Mouse (Mus musculus): ENCODE measurements around the gene Arhgap23. TPM values are rescaled to one million over a fixed set of nuclear protein-coding genes. Genes with fewer than 3 reads are reported as not detected.

Arhgap23 gene
- polyA plus RNA-seq, 1 experiment from 2014 or later: 6.0 TPM

- ATAC-seq (replicated peaks; ENCODE audit: insufficient number of reproducible peaks, insufficient read depth, low FRiP score, low read depth): no peak
- no peak overlapping the region for H3K9ac ChIP-seq
- peak overlapping the region; percentile 89 for H3K4me2 ChIP-seq
- H3K27me3 ChIP-seq: peaks cover 95% of the 10 kb centered on the region
- H3K4me3 ChIP-seq: peak overlapping the region; percentile 49
- H3K36me3 ChIP-seq: no peaks in the 10 kb centered on the region
- 9% methylated on average over 35 of the region's 35 CpGs for WGBS
- H3K9me3 ChIP-seq (replicated peaks): no peaks in the 10 kb centered on the region
- no peak overlapping the region for H3K27ac ChIP-seq
- peaks cover 47% of the 10 kb centered on the region for H3K4me1 ChIP-seq (replicated peaks)
Measured at GRCm38 (mm10) chr11:97536083-97536747, 120.9 kb downstream of the Arhgap23 start.

GRCm38 (mm10) chr11:97536835-97537579 lies 121.7 kb downstream of the Arhgap23 start:
- Histone ChIP-seq H3K27ac (no peak overlapping the region), H3K9me3 (replicated peaks) (no peaks in the 10 kb centered on the region), H3K4me3 (peak overlapping the region; percentile 49), H3K27me3 (peaks cover 96% of the 10 kb centered on the region), H3K36me3 (no peaks in the 10 kb centered on the region), H3K4me1 (replicated peaks) (peaks cover 40% of the 10 kb centered on the region), H3K4me2 (peak overlapping the region; percentile 89), H3K9ac (peak overlapping the region; percentile 28; the same call in 1 of the 2 replicates)
- no peak for ATAC-seq (replicated peaks; ENCODE audit: insufficient number of reproducible peaks, insufficient read depth, low FRiP score, low read depth)
- 1% methylated on average over 36 of the region's 36 CpGs for WGBS

DNA sequence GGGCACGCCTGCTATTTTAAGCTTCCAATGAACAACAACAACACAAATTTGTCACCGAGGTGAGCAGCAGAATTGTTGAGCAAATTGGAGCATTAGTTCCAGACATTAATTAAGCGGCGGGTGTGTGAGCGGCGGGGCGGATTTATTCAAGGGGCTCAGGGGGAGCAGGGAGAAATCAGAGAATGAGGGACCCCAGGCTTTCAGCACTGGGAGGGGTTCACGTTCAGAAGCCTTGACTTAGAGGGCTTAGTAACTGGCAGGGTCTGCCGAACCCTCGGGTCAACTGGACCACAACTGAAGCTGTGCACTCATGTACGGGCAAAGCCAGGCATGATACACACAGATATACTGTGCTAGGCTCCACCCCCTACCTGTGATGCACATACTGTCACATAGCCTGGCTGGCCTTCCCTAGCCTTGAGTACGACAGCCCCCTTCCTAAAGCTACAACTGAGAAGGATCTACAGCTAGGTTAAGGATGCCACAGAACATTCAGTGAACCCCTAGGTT lies 122.3 kb downstream of the Arhgap23 start:
- peaks cover 96% of the 10 kb centered on the region for H3K27me3 ChIP-seq
- H3K4me3 ChIP-seq: peak overlapping the region; percentile 49
- no peaks in the 10 kb centered on the region for H3K9me3 ChIP-seq (replicated peaks)
- H3K27ac ChIP-seq: no peak overlapping the region
- WGBS: 33% methylated on average over 12 of the region's 12 CpGs
- peaks cover 35% of the 10 kb centered on the region for H3K4me1 ChIP-seq (replicated peaks)
- H3K9ac ChIP-seq: no peak overlapping the region
- no peak for ATAC-seq (replicated peaks; ENCODE audit: insufficient number of reproducible peaks, insufficient read depth, low FRiP score, low read depth)
- no peaks in the 10 kb centered on the region for H3K36me3 ChIP-seq
- H3K4me2 ChIP-seq: peak overlapping the region; percentile 89

DNA sequence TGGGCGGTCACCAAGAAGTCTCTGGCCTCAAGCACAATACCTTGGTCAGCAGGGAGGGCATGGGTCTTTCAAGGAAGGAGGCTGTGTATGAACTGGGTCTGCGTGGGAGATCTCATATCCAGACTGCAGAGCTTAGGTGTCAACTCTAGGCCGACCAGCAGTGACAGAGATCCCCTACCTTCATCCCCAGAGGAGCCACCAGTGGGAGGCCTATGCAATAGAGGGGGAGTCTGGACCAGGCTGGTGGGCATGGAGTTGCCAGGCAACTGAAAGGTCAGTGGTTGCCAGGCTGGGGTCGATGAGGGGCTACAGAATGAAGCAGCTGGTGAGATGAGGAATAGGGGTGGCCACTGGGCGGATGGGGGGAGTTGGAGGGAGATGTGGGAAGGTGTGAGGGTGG lies 124.3 kb downstream of the Arhgap23 start:
- no peak for ATAC-seq (replicated peaks; ENCODE audit: insufficient number of reproducible peaks, insufficient read depth, low FRiP score, low read depth)
- H3K27me3 ChIP-seq: peaks cover 94% of the 10 kb centered on the region
- H3K9ac ChIP-seq: no peak overlapping the region
- H3K4me2 ChIP-seq: no peak overlapping the region
- 64% methylated on average over 5 of the region's 5 CpGs for WGBS
- peaks cover 23% of the 10 kb centered on the region for H3K4me1 ChIP-seq (replicated peaks)
- H3K9me3 ChIP-seq (replicated peaks): no peaks in the 10 kb centered on the region
- H3K36me3 ChIP-seq: no peaks in the 10 kb centered on the region
- no peak overlapping the region for H3K4me3 ChIP-seq
- no peak overlapping the region for H3K27ac ChIP-seq

GRCm38 (mm10) chr11:97540136-97540535 lies 124.8 kb downstream of the Arhgap23 start:
- Histone ChIP-seq H3K36me3 (no peaks in the 10 kb centered on the region), H3K9ac (no peak overlapping the region), H3K4me2 (no peak overlapping the region), H3K4me1 (replicated peaks) (peaks cover 18% of the 10 kb centered on the region), H3K4me3 (no peak overlapping the region), H3K27ac (no peak overlapping the region), H3K9me3 (replicated peaks) (no peaks in the 10 kb centered on the region), H3K27me3 (peaks cover 94% of the 10 kb centered on the region)
- ATAC-seq (replicated peaks; ENCODE audit: insufficient number of reproducible peaks, insufficient read depth, low FRiP score, low read depth): no peak
- 59% methylated on average over 3 of the region's 3 CpGs for WGBS

GRCm38 (mm10) chr11:97540604-97541003 lies 125.3 kb downstream of the Arhgap23 start:
- Histone ChIP-seq H3K9me3 (replicated peaks) (no peaks in the 10 kb centered on the region), H3K4me1 (replicated peaks) (peaks cover 16% of the 10 kb centered on the region), H3K4me2 (no peak overlapping the region), H3K9ac (no peak overlapping the region), H3K36me3 (no peaks in the 10 kb centered on the region), H3K4me3 (no peak overlapping the region), H3K27ac (no peak overlapping the region), H3K27me3 (peaks cover 94% of the 10 kb centered on the region)
- 32% methylated on average over 3 of the region's 3 CpGs for WGBS
- ATAC-seq (replicated peaks; ENCODE audit: insufficient number of reproducible peaks, insufficient read depth, low FRiP score, low read depth): no peak

GRCm38 (mm10) chr11:97542171-97543150 lies 127.1 kb downstream of the Arhgap23 start:
- Histone ChIP-seq H3K4me1 (replicated peaks) (peaks cover 16% of the 10 kb centered on the region), H3K4me3 (no peak overlapping the region)

DNA sequence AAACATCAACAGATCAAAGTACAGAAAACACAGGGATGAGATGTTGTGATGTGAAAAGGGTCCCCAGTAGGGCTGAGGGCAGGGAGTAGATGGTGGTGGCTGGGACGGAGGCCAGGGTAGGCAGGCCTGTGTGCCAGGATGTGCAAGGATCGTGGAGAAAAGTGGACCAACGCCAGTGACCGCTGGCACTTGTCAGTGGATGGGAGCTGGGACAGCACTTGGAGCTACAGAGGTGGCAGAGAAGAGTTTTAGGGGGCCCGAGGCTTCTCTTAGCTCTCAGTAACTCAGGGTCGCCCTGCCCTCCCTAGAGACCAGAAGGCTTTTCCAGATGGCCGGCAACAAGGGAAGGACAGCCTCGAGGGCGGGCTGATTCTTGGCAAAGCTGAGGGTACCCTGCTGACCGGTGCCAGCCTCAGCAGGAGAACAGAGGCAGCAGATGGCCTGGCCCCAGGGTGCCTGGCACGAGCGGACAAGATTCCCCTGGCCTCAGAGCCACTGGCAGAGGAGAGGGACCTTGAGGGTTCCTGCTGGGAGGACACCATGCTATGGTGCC lies 127.9 kb downstream of the Arhgap23 start:
- H3K9me3 ChIP-seq (replicated peaks): no peaks in the 10 kb centered on the region
- no peak overlapping the region for H3K4me2 ChIP-seq
- H3K4me1 ChIP-seq (replicated peaks): peaks cover 16% of the 10 kb centered on the region
- 56% methylated on average over 12 of the region's 12 CpGs for WGBS
- ATAC-seq (replicated peaks; ENCODE audit: insufficient number of reproducible peaks, insufficient read depth, low FRiP score, low read depth): no peak
- H3K4me3 ChIP-seq: no peak overlapping the region
- no peaks in the 10 kb centered on the region for H3K36me3 ChIP-seq
- H3K27me3 ChIP-seq: peaks cover 94% of the 10 kb centered on the region
- no peak overlapping the region for H3K27ac ChIP-seq
- no peak overlapping the region for H3K9ac ChIP-seq

More at GRCm38 (mm10) chr11:97542171-97543150, 127.1 kb downstream of the Arhgap23 start:
- H3K27me3 ChIP-seq: peaks cover 94% of the 10 kb centered on the region
- H3K9me3 ChIP-seq (replicated peaks): no peaks in the 10 kb centered on the region
- H3K36me3 ChIP-seq: no peaks in the 10 kb centered on the region
- H3K4me2 ChIP-seq: no peak overlapping the region
- no peak overlapping the region for H3K9ac ChIP-seq
- no peak for ATAC-seq (replicated peaks; ENCODE audit: insufficient number of reproducible peaks, insufficient read depth, low FRiP score, low read depth)
- no peak overlapping the region for H3K27ac ChIP-seq
- 79% methylated on average over 22 of the region's 22 CpGs for WGBS

GRCm38 (mm10) chr11:97543883-97544282 lies 128.6 kb downstream of the Arhgap23 start:
- Histone ChIP-seq H3K9ac (no peak overlapping the region), H3K27me3 (peaks cover 94% of the 10 kb centered on the region), H3K36me3 (no peaks in the 10 kb centered on the region), H3K4me2 (no peak overlapping the region), H3K4me3 (no peak overlapping the region), H3K4me1 (replicated peaks) (peaks cover 16% of the 10 kb centered on the region), H3K9me3 (replicated peaks) (no peaks in the 10 kb centered on the region), H3K27ac (no peak overlapping the region)
- WGBS: 74% methylated on average over 9 of the region's 9 CpGs
- no peak for ATAC-seq (replicated peaks; ENCODE audit: insufficient number of reproducible peaks, insufficient read depth, low FRiP score, low read depth)

GRCm38 (mm10) chr11:97545808-97546560 lies 130.7 kb downstream of the Arhgap23 start:
- H3K27ac ChIP-seq: no peak overlapping the region
- H3K4me2 ChIP-seq: peak overlapping the region; percentile 98
- H3K4me3 ChIP-seq: peak overlapping the region; percentile 62
- 5% methylated on average over 26 of the region's 26 CpGs for WGBS
- H3K9ac ChIP-seq: peak overlapping the region; percentile 42; the same call in 1 of the 2 replicates
- H3K9me3 ChIP-seq (replicated peaks): no peaks in the 10 kb centered on the region
- ATAC-seq (replicated peaks; ENCODE audit: insufficient number of reproducible peaks, insufficient read depth, low FRiP score, low read depth): no peak
- peaks cover 13% of the 10 kb centered on the region for H3K4me1 ChIP-seq (replicated peaks)
- H3K36me3 ChIP-seq: no peaks in the 10 kb centered on the region
- peaks cover 99% of the 10 kb centered on the region for H3K27me3 ChIP-seq
